Mouse (Mus musculus): Measurements from ENCODE around the gene Sfmbt2. TPM values are rescaled to one million over a fixed set of nuclear protein-coding genes. Genes with fewer than 3 reads are reported as not detected.

Gene Sfmbt2
- 0.19 TPM for polyA plus RNA-seq (2012; fragmentation: generic; extraction: Trizol)

GRCm38 (mm10) chr2:10370176-10370575, at the start of gene Sfmbt2:
Gene Sfmbt2, plus strand, starts transcription at chr2:10370510.
- no peak for TF ChIP-seq SRF (IDR thresholded peaks at IDR 0.05; ENCODE audit: control insufficient read depth, insufficient read length, low read depth)
- TF ChIP-seq E2F4 (IDR thresholded peaks at IDR 0.05; ENCODE audit: insufficient read depth), result no peak
- no peak for TF ChIP-seq USF1 (IDR thresholded peaks at IDR 0.05; ENCODE audit: low read depth)
- no peak for TF ChIP-seq POLR2A (IDR thresholded peaks at IDR 0.05; ENCODE audit: insufficient read length, low read depth)
- no peak for TF ChIP-seq TCF12 (IDR thresholded peaks at IDR 0.05; ENCODE audit: insufficient read depth, poor library complexity, severe bottlenecking)
- TF ChIP-seq CEBPB (IDR thresholded peaks at IDR 0.05; ENCODE audit: insufficient read depth, poor library complexity, severe bottlenecking), result no peak
- TF ChIP-seq POLR2AphosphoS2 (IDR thresholded peaks at IDR 0.05; ENCODE audit: insufficient read length, low read depth), result no peak
- TF ChIP-seq TCF3 (IDR thresholded peaks at IDR 0.05; ENCODE audit: insufficient read length, low read depth), result no peak
- TF ChIP-seq MYOG (IDR thresholded peaks at IDR 0.05; ENCODE audit: control insufficient read depth in 1 of 3, insufficient read depth in 1 of 3, insufficient read length in 2 of 3, low read depth in 2 of 3), result no peak
- no peak for TF ChIP-seq MAX (IDR thresholded peaks at IDR 0.05; ENCODE audit: low read depth)
- TF ChIP-seq MYOD1 (IDR thresholded peaks at IDR 0.05; ENCODE audit: control insufficient read depth in 1 of 3, insufficient read length in 2 of 3, low read depth in 2 of 3), result no peak
- TF ChIP-seq REST (IDR thresholded peaks at IDR 0.05; ENCODE audit: insufficient read depth, insufficient read length), result no peak
- Histone ChIP-seq H3K4me3 (no peak within 1 kb of the TSS), H3K36me3 (ENCODE audit: control insufficient read depth, insufficient read depth) (no peaks in the 10 kb centered on the region), H3K79me2 (ENCODE audit: control insufficient read depth, insufficient read depth) (no peaks in the 10 kb centered on the region), H3ac (ENCODE audit: control insufficient read depth, insufficient read length) (no peak within 1 kb of the TSS), H3K27me3 (ENCODE audit: control insufficient read depth, insufficient read depth, insufficient read length) (peaks cover 8% of the 10 kb centered on the region), H3K4me2 (ENCODE audit: low read depth) (no peak within 1 kb of the TSS)

GRCm38 (mm10) chr2:10321093-10321492, 49.2 kb upstream of the Sfmbt2 start:
- TF ChIP-seq POLR2A (IDR thresholded peaks at IDR 0.05; ENCODE audit: insufficient read length, low read depth), result no peak
- TF ChIP-seq E2F4 (IDR thresholded peaks at IDR 0.05; ENCODE audit: insufficient read depth), result no peak
- no peak for TF ChIP-seq CEBPB (IDR thresholded peaks at IDR 0.05; ENCODE audit: insufficient read depth, poor library complexity, severe bottlenecking)
- Histone ChIP-seq H3K4me3 (no peak overlapping the region), H3K36me3 (ENCODE audit: control insufficient read depth, insufficient read depth) (no peaks in the 10 kb centered on the region), H3K79me2 (ENCODE audit: control insufficient read depth, insufficient read depth) (no peaks in the 10 kb centered on the region), H3K4me2 (ENCODE audit: low read depth) (no peak overlapping the region), H3ac (ENCODE audit: control insufficient read depth, insufficient read length) (no peak overlapping the region), H3K27me3 (ENCODE audit: control insufficient read depth, insufficient read depth, insufficient read length) (no peaks in the 10 kb centered on the region)

- H3K36me3 ChIP-seq (ENCODE audit: control insufficient read depth, insufficient read depth), result no peaks in the 10 kb centered on the region
- H3K79me2 ChIP-seq (ENCODE audit: control insufficient read depth, insufficient read depth), result no peaks in the 10 kb centered on the region
- TF ChIP-seq CEBPB (IDR thresholded peaks at IDR 0.05; ENCODE audit: insufficient read depth, poor library complexity, severe bottlenecking) (no peak), TCF12 (IDR thresholded peaks at IDR 0.05; ENCODE audit: insufficient read depth, poor library complexity, severe bottlenecking) (no peak), MYOD1 (IDR thresholded peaks at IDR 0.05; ENCODE audit: control insufficient read depth in 1 of 3, insufficient read length in 2 of 3, low read depth in 2 of 3) (no peak), TCF3 (IDR thresholded peaks at IDR 0.05; ENCODE audit: insufficient read length, low read depth) (no peak), MYOG (IDR thresholded peaks at IDR 0.05; ENCODE audit: control insufficient read depth in 1 of 3, insufficient read depth in 1 of 3, insufficient read length in 2 of 3, low read depth in 2 of 3) (no peak), SRF (IDR thresholded peaks at IDR 0.05; ENCODE audit: control insufficient read depth, insufficient read length, low read depth) (no peak), POLR2A (IDR thresholded peaks at IDR 0.05; ENCODE audit: insufficient read length, low read depth) (no peak), POLR2AphosphoS2 (IDR thresholded peaks at IDR 0.05; ENCODE audit: insufficient read length, low read depth) (no peak), REST (IDR thresholded peaks at IDR 0.05; ENCODE audit: insufficient read depth, insufficient read length) (no peak), MAX (IDR thresholded peaks at IDR 0.05; ENCODE audit: low read depth) (no peak), E2F4 (IDR thresholded peaks at IDR 0.05; ENCODE audit: insufficient read depth) (no peak), USF1 (IDR thresholded peaks at IDR 0.05; ENCODE audit: low read depth) (no peak)
- no peaks in the 10 kb centered on the region for H3K27me3 ChIP-seq (ENCODE audit: control insufficient read depth, insufficient read depth, insufficient read length)
- no peak overlapping the region for H3ac ChIP-seq (ENCODE audit: control insufficient read depth, insufficient read length)
- no peak overlapping the region for H3K4me3 ChIP-seq
- no peak overlapping the region for H3K4me2 ChIP-seq (ENCODE audit: low read depth)
Observed at GRCm38 (mm10) chr2:10323173-10323572, 47.1 kb upstream of the Sfmbt2 start.

GRCm38 (mm10) chr2:10324980-10325379, 45.3 kb upstream of the Sfmbt2 start:
- Histone ChIP-seq H3K4me2 (ENCODE audit: low read depth) (no peak overlapping the region), H3K36me3 (ENCODE audit: control insufficient read depth, insufficient read depth) (no peaks in the 10 kb centered on the region), H3K27me3 (ENCODE audit: control insufficient read depth, insufficient read depth, insufficient read length) (no peaks in the 10 kb centered on the region), H3K79me2 (ENCODE audit: control insufficient read depth, insufficient read depth) (no peaks in the 10 kb centered on the region), H3K4me3 (no peak overlapping the region), H3ac (ENCODE audit: control insufficient read depth, insufficient read length) (no peak overlapping the region)
- TF ChIP-seq E2F4 (IDR thresholded peaks at IDR 0.05; ENCODE audit: insufficient read depth) (no peak), SRF (IDR thresholded peaks at IDR 0.05; ENCODE audit: control insufficient read depth, insufficient read length, low read depth) (no peak), MYOG (IDR thresholded peaks at IDR 0.05; ENCODE audit: control insufficient read depth in 1 of 3, insufficient read depth in 1 of 3, insufficient read length in 2 of 3, low read depth in 2 of 3) (no peak), POLR2A (IDR thresholded peaks at IDR 0.05; ENCODE audit: insufficient read length, low read depth) (no peak), TCF12 (IDR thresholded peaks at IDR 0.05; ENCODE audit: insufficient read depth, poor library complexity, severe bottlenecking) (no peak), REST (IDR thresholded peaks at IDR 0.05; ENCODE audit: insufficient read depth, insufficient read length) (no peak), USF1 (IDR thresholded peaks at IDR 0.05; ENCODE audit: low read depth) (no peak), MYOD1 (IDR thresholded peaks at IDR 0.05; ENCODE audit: control insufficient read depth in 1 of 3, insufficient read length in 2 of 3, low read depth in 2 of 3) (no peak), TCF3 (IDR thresholded peaks at IDR 0.05; ENCODE audit: insufficient read length, low read depth) (no peak), MAX (IDR thresholded peaks at IDR 0.05; ENCODE audit: low read depth) (no peak), CEBPB (IDR thresholded peaks at IDR 0.05; ENCODE audit: insufficient read depth, poor library complexity, severe bottlenecking) (no peak), POLR2AphosphoS2 (IDR thresholded peaks at IDR 0.05; ENCODE audit: insufficient read length, low read depth) (no peak)

- H3K4me2 ChIP-seq (ENCODE audit: low read depth), result no peak overlapping the region
- H3K4me3 ChIP-seq, result no peak overlapping the region
- H3K36me3 ChIP-seq (ENCODE audit: control insufficient read depth, insufficient read depth), result no peaks in the 10 kb centered on the region
- no peaks in the 10 kb centered on the region for H3K79me2 ChIP-seq (ENCODE audit: control insufficient read depth, insufficient read depth)
- H3ac ChIP-seq (ENCODE audit: control insufficient read depth, insufficient read length), result no peak overlapping the region
- no peaks in the 10 kb centered on the region for H3K27me3 ChIP-seq (ENCODE audit: control insufficient read depth, insufficient read depth, insufficient read length)
- TF ChIP-seq TCF3 (IDR thresholded peaks at IDR 0.05; ENCODE audit: insufficient read length, low read depth), result no peak
Observed at GRCm38 (mm10) chr2:10330216-10330615, 40.1 kb upstream of the Sfmbt2 start.

All from myocyte (in vitro differentiated cells).